Mouse (Mus musculus): Measurements from ENCODE around the gene Clec4g. TPM values are rescaled to one million over a fixed set of nuclear protein-coding genes. Genes with fewer than 3 reads are reported as not detected.
"Not testable (repeated sequence)": the region's sequence is repeated elsewhere in the genome, so short reads cannot be mapped to it uniquely, and the experiment has no call there.

Clec4g gene
- 0.88 and 1.1 TPM in 2 replicates for polyA plus RNA-seq (2015; fragmentation: Nextera tagmentation; extraction: Ambion mirVana)

GRCm38 (mm10) chr8:3720551-3720950 is at the start of gene Clec4g:
Clec4g (minus strand) TSS chr8:3720651.
- Histone ChIP-seq H3K9ac (replicated peaks; ENCODE audit: low read depth) (no peak within 1 kb of the TSS), H3K4me3 (ENCODE audit: low read depth, low read length) (no peak within 1 kb of the TSS), H3K4me2 (replicated peaks; ENCODE audit: low read depth, low read length) (no peak within 1 kb of the TSS), H3K27me3 (replicated peaks; ENCODE audit: insufficient read depth, low read length) (no peaks in the 10 kb centered on the region), H3K27ac (ENCODE audit: low read length) (no peak within 1 kb of the TSS), H3K4me1 (ENCODE audit: insufficient read depth, low read depth, low read length) (no peaks in the 10 kb centered on the region), H3K36me3 (ENCODE audit: insufficient read depth, low read length) (no peaks in the 10 kb centered on the region), H3K9me3 (ENCODE audit: low read length) (no peaks in the 10 kb centered on the region)
- no peak for DNase-seq (ENCODE audit: low spot score)
- no peak for ATAC-seq
- 57% methylated on average over 5 of the region's 5 CpGs for WGBS
- TF ChIP-seq CTCF (IDR thresholded peaks at IDR 0.05) (no peak), EP300 (IDR thresholded peaks at IDR 0.05) (no peak)

GRCm38 (mm10) chr8:3768641-3769040 is 48.2 kb upstream of the Clec4g start:
- H3K4me2 ChIP-seq (replicated peaks; ENCODE audit: low read depth, low read length); H3K9me3 ChIP-seq (ENCODE audit: low read length); DNase-seq (ENCODE audit: low spot score); ATAC-seq; H3K36me3 ChIP-seq (ENCODE audit: insufficient read depth, low read length); H3K9ac ChIP-seq (replicated peaks; ENCODE audit: low read depth); H3K27ac ChIP-seq (ENCODE audit: low read length); H3K4me3 ChIP-seq (ENCODE audit: low read depth, low read length); H3K4me1 ChIP-seq (ENCODE audit: insufficient read depth, low read depth, low read length); H3K27me3 ChIP-seq (replicated peaks; ENCODE audit: insufficient read depth, low read length): not testable (repeated sequence)
- WGBS: 74% methylated on average over 5 of the region's 5 CpGs

- TF ChIP-seq EP300 (IDR thresholded peaks at IDR 0.05) (no peak), CTCF (IDR thresholded peaks at IDR 0.05) (no peak)
- H3K4me2 ChIP-seq (replicated peaks; ENCODE audit: low read depth, low read length): no peak overlapping the region
- DNase-seq (ENCODE audit: low spot score): peak; percentile 94
Observed at GRCm38 (mm10) chr8:3754261-3754850, 33.9 kb upstream of the Clec4g start.

GRCm38 (mm10) chr8:3748761-3749160 is 28.3 kb upstream of the Clec4g start, which contains the start of gene Cd209a:
Cd209a (minus strand) TSS chr8:3748984.
- DNase-seq (ENCODE audit: low spot score) (no peak), ATAC-seq (no peak)
- WGBS: 86% methylated on average over 4 of the region's 4 CpGs
- H3K4me2 ChIP-seq (replicated peaks; ENCODE audit: low read depth, low read length): no peak within 1 kb of the TSS
- TF ChIP-seq CTCF (IDR thresholded peaks at IDR 0.05): no peak
- H3K9ac ChIP-seq (replicated peaks; ENCODE audit: low read depth): no peak within 1 kb of the TSS
- H3K36me3 ChIP-seq (ENCODE audit: insufficient read depth, low read length): no peaks in the 10 kb centered on the region
- H3K4me1 ChIP-seq (ENCODE audit: insufficient read depth, low read depth, low read length): no peaks in the 10 kb centered on the region
- no peak within 1 kb of the TSS for H3K4me3 ChIP-seq (ENCODE audit: low read depth, low read length)
- no peaks in the 10 kb centered on the region for H3K9me3 ChIP-seq (ENCODE audit: low read length)
- no peak within 1 kb of the TSS for H3K27ac ChIP-seq (ENCODE audit: low read length)
- no peaks in the 10 kb centered on the region for H3K27me3 ChIP-seq (replicated peaks; ENCODE audit: insufficient read depth, low read length)

More at GRCm38 (mm10) chr8:3754261-3754850, 33.9 kb upstream of the Clec4g start:
- H3K4me1 ChIP-seq (ENCODE audit: insufficient read depth, low read depth, low read length): no peaks in the 10 kb centered on the region
- no peaks in the 10 kb centered on the region for H3K36me3 ChIP-seq (ENCODE audit: insufficient read depth, low read length)
- no peak overlapping the region for H3K27ac ChIP-seq (ENCODE audit: low read length)
- H3K4me3 ChIP-seq (ENCODE audit: low read depth, low read length): no peak overlapping the region
- H3K9me3 ChIP-seq (ENCODE audit: low read length): 0 out of 2 replicates have a peak, but pooled peaks cover 3% of the 10 kb centered on the region
- WGBS: 64% methylated on average over 18 of the region's 18 CpGs
- peak; percentile 96 for ATAC-seq
- H3K27me3 ChIP-seq (replicated peaks; ENCODE audit: insufficient read depth, low read length): no peaks in the 10 kb centered on the region
- no peak overlapping the region for H3K9ac ChIP-seq (replicated peaks; ENCODE audit: low read depth)

GRCm38 (mm10) chr8:3736947-3737346 is 16.5 kb upstream of the Clec4g start:
- no peak overlapping the region for H3K9ac ChIP-seq (replicated peaks; ENCODE audit: low read depth)
- H3K4me3 ChIP-seq (ENCODE audit: low read depth, low read length): no peak overlapping the region
- no peaks in the 10 kb centered on the region for H3K9me3 ChIP-seq (ENCODE audit: low read length)
- TF ChIP-seq CTCF (IDR thresholded peaks at IDR 0.05) (no peak), EP300 (IDR thresholded peaks at IDR 0.05) (no peak)
- WGBS: 65% methylated on average over 2 of the region's 2 CpGs
- DNase-seq (ENCODE audit: low spot score): no peak
- no peak overlapping the region for H3K27ac ChIP-seq (ENCODE audit: low read length)
- no peak overlapping the region for H3K4me2 ChIP-seq (replicated peaks; ENCODE audit: low read depth, low read length)
- no peak for ATAC-seq
- H3K36me3 ChIP-seq (ENCODE audit: insufficient read depth, low read length): no peaks in the 10 kb centered on the region
- H3K4me1 ChIP-seq (ENCODE audit: insufficient read depth, low read depth, low read length): no peaks in the 10 kb centered on the region
- no peaks in the 10 kb centered on the region for H3K27me3 ChIP-seq (replicated peaks; ENCODE audit: insufficient read depth, low read length)

- H3K27me3 ChIP-seq (replicated peaks; ENCODE audit: insufficient read depth, low read length): no peaks in the 10 kb centered on the region
- H3K4me2 ChIP-seq (replicated peaks; ENCODE audit: low read depth, low read length): no peak overlapping the region
- no peaks in the 10 kb centered on the region for H3K9me3 ChIP-seq (ENCODE audit: low read length)
- no peaks in the 10 kb centered on the region for H3K4me1 ChIP-seq (ENCODE audit: insufficient read depth, low read depth, low read length)
- no peak for DNase-seq (ENCODE audit: low spot score)
- no peak overlapping the region for H3K27ac ChIP-seq (ENCODE audit: low read length)
- ATAC-seq: no peak
- H3K9ac ChIP-seq (replicated peaks; ENCODE audit: low read depth): no peak overlapping the region
- TF ChIP-seq CTCF (IDR thresholded peaks at IDR 0.05) (no peak), EP300 (IDR thresholded peaks at IDR 0.05) (no peak)
- 82% methylated on average over 2 of the region's 2 CpGs for WGBS
- no peak overlapping the region for H3K4me3 ChIP-seq (ENCODE audit: low read depth, low read length)
- H3K36me3 ChIP-seq (ENCODE audit: insufficient read depth, low read length): no peaks in the 10 kb centered on the region
Observed at GRCm38 (mm10) chr8:3735599-3735998, 15.1 kb upstream of the Clec4g start.

- H3K36me3 ChIP-seq (ENCODE audit: insufficient read depth, low read length): no peaks in the 10 kb centered on the region
- no peaks in the 10 kb centered on the region for H3K9me3 ChIP-seq (ENCODE audit: low read length)
- H3K27ac ChIP-seq (ENCODE audit: low read length): no peak overlapping the region
- DNase-seq (ENCODE audit: low spot score) (no peak), ATAC-seq (no peak)
- no peak for TF ChIP-seq EP300 (IDR thresholded peaks at IDR 0.05)
- no peak for TF ChIP-seq CTCF (IDR thresholded peaks at IDR 0.05)
- no peak overlapping the region for H3K4me2 ChIP-seq (replicated peaks; ENCODE audit: low read depth, low read length)
- no peaks in the 10 kb centered on the region for H3K27me3 ChIP-seq (replicated peaks; ENCODE audit: insufficient read depth, low read length)
- 38% methylated on average over 1 of the region's 1 CpGs for WGBS
- H3K4me3 ChIP-seq (ENCODE audit: low read depth, low read length): no peak overlapping the region
- H3K4me1 ChIP-seq (ENCODE audit: insufficient read depth, low read depth, low read length): no peaks in the 10 kb centered on the region
- no peak overlapping the region for H3K9ac ChIP-seq (replicated peaks; ENCODE audit: low read depth)
Observed at GRCm38 (mm10) chr8:3734084-3734483, 13.6 kb upstream of the Clec4g start.

Measured in lung, postnatal 0 days (tissue).